Mouse (Mus musculus) right cerebral cortex, postnatal 36 days (tissue): ENCODE data around the gene Ttc39b.

Source experiments
- DNase-seq, 2 experiments: peaks; one replicate each; pipeline ENCODE4 v3.0.0; 2022; ENCODE audit warnings: low spot score in 2 of 2, mixed read lengths in 1 of 2

The Ttc39b gene

DNA sequence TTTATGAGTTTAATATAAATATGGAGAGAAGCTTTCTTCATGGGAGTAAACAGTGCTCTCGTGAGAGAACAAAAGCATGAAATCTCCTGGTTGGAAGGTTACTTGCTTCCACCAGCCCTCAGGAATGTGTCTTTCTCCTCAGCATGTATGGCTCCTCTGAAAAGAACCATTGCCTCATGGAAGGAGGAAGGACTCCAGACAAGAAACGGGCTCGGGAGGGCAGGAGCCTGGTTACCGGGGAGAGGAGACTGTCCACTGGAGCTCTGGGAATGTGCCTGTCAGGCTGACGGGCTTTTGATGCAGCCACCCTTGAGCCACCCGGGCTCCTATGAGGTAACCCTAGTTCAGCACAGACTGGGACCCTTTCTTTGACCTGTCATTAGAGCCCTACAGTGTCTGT is 137.6 kb downstream of the Ttc39b start:
- no peak for DNase-seq

- peak; percentile 52 to 61 for DNase-seq
Measured at GRCm38 (mm10) chr4:83183288-83183930, 140.6 kb downstream of the Ttc39b start.

- DNase-seq, result no peak
Measured at GRCm38 (mm10) chr4:83182178-83183068, 141.6 kb downstream of the Ttc39b start.

- no peak for DNase-seq
Measured at GRCm38 (mm10) chr4:83177471-83177870, 146.6 kb downstream of the Ttc39b start.

- DNase-seq, result peak; percentile 15 to 16
Measured at GRCm38 (mm10) chr4:83174946-83175345, 149.1 kb downstream of the Ttc39b start.

DNA sequence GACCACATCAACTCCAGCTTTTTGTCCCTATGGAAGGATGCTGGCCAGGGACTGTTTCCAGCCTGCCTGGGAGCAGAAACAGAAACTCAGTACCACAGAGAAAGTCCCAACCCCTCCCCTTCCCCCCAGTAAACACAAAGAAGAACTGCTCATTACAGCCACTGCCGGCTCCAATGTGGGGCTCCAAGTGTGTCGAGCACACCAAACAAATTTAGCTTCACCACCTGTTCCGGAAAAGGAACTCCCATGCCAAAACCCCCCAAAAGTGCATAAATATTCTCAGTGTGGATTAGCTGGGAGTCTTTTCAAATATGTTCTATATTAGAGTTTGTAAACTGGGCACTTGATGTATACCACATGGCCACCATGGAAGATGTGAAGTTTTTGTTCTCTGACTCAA is 151.8 kb downstream of the Ttc39b start:
- DNase-seq, result no peak

GRCm38 (mm10) chr4:83170741-83171140 is 153.3 kb downstream of the Ttc39b start:
- no peak for DNase-seq
